Mouse (Mus musculus) large intestine, adult 2 months (tissue): ENCODE results near the gene Rpl9-ps1. TPM values are rescaled to one million over a fixed set of nuclear protein-coding genes. Genes with fewer than 3 reads are reported as not detected.

Experiments used
- DNase-seq: peaks from one replicate; pipeline ENCODE4 v3.0.0-alpha.2; 2012; ENCODE audit warnings: low read depth, low spot score
- WGBS: fragments of 180-500 bp; shearing (Covaris S2); methylation state at CpG from one replicate; pipeline ENCODE4 v1.1.7; 2018; 5-methylcytosine and 5-hydroxymethylcytosine counted together
- polyA plus RNA-seq: library from polyadenylated mRNA; depleted of rRNA; stranded (reverse); fragments of >200 nt; gene quantifications from 2 replicates; pipeline ENCODE4 v1.2.3, GENCODE M21; 2012; rRNA removed

The Rpl9-ps1 gene
- polyA plus RNA-seq = not detected in 2 replicates

GRCm38 (mm10) chr11:83645521-83645920 lies at the start of gene Rpl9-ps1:
Rpl9-ps1 (minus strand) TSS chr11:83645621.
- 92% methylated on average over 1 of the region's 1 CpGs for WGBS
- no peak for DNase-seq

DNA sequence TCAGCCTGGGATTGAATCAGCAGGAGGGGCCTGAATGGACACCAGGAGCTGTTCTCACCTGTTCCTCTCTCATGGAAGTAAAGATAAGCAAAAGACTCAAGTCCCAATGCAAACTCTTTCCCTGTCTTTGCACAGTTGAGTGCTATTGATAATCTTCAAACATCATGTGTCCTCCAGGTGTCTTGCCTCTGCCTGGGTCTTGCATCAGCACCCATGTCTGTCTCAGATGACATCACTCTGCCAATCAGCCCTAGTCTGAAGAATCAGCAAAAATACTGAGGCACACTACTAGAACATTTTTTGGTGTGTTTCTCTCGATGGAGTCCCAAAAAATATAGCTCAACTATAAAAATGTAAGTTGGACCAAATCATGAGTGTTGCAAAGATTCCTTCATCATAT lies 46.6 kb upstream of the Rpl9-ps1 start:
- DNase-seq = no peak
- 44% methylated on average over 1 of the region's 1 CpGs for WGBS

GRCm38 (mm10) chr11:83689918-83690317 lies 44.5 kb upstream of the Rpl9-ps1 start:
- WGBS = 90% methylated on average over 1 of the region's 1 CpGs

GRCm38 (mm10) chr11:83675665-83676064 lies 30.2 kb upstream of the Rpl9-ps1 start:
- no peak for DNase-seq
- WGBS = 85% methylated on average over 1 of the region's 1 CpGs

More at GRCm38 (mm10) chr11:83689918-83690317, 44.5 kb upstream of the Rpl9-ps1 start:
- DNase-seq = no peak

DNA sequence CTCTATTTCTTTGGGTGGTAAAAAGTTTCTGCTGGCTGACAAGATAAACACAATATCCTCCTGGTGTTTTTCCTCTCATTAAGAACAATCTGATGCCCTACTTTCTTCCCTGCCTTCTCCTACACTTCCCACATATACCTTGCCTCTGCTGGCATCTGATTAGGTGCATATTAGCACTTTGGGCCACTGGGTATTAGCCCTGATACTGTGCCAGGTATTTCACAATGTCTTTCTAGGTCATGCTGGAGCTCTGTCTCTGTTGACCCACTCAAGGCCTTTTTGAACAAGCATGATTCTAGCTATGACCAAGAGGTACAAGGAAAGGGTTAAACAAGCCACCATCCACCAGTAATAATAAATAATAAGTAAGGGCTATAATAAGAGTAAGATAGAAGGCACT lies 26.3 kb upstream of the Rpl9-ps1 start:
- DNase-seq = no peak

- 56% methylated on average over 5 of the region's 5 CpGs for WGBS
- DNase-seq = no peak
Measured at GRCm38 (mm10) chr11:83663532-83663931, 18.1 kb upstream of the Rpl9-ps1 start.

DNA sequence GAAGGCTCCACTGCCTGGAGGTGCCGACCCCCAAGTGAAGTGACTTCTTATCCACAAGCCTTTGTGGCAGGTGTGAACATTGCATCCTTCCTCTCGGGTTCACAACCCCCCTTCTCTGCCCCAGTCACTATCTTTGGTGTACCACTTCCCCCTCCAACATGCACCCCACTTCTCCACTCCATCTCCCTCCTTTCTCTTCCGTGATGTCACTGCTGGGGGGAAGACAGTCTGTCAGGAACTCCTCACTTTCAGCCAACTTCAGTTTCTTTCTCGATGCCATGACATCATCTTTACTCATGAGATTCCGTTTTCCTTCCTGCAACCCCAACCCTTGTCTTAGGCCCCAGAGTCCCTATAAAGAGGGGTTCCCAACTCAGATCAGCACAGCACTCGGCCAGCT lies 16.8 kb upstream of the Rpl9-ps1 start, which contains the start of gene Ccl4:
Gene Ccl4, plus strand, starts transcription at position 381 of the 400 bp plus-strand sequence.
- 71% methylated on average over 6 of the region's 6 CpGs for WGBS
- DNase-seq = no peak

- 60% methylated on average over 6 of the region's 6 CpGs for WGBS
- no peak for DNase-seq
Measured at GRCm38 (mm10) chr11:83658797-83659196, 13.4 kb upstream of the Rpl9-ps1 start.

DNA sequence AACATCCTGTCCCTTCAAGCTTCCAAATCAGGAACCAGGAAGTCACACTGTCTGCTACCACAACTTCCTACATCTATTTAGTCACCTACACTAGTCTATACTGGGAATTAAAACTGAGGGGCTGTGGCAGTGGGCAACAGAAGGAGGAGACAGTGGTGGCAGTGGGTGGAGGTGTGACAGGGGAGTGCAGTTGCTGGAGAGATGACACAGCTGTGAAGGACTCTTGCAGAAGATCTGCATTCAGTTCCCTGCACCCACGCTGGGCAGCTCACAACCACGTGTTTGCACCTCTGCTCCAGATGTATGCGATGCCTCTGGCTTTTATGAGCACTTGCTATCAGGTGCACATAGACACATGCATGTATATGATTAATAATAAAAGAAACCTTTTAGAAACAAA lies 12.1 kb upstream of the Rpl9-ps1 start:
- WGBS = 76% methylated on average over 3 of the region's 3 CpGs
- no peak for DNase-seq

DNA sequence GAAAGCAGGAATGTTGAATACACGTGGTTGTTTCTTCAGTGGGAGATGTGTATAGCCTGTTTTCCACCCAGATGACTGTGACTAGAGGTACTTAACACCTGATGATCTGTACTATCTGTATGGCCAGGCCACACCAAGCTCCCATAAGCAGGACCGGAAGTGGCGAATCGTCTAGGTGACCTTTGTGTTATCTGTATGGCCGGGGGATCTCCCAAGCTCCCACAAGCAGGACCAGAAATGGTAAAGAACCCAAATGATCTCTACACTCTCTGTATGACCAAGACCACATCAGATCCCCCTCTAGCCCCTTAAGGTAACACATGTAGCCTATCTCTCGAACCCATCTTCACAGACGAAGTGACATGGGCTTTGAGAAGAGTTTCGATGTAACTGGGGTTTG lies 9.2 kb upstream of the Rpl9-ps1 start:
- 86% methylated on average over 8 of the region's 8 CpGs for WGBS
- no peak for DNase-seq

DNA sequence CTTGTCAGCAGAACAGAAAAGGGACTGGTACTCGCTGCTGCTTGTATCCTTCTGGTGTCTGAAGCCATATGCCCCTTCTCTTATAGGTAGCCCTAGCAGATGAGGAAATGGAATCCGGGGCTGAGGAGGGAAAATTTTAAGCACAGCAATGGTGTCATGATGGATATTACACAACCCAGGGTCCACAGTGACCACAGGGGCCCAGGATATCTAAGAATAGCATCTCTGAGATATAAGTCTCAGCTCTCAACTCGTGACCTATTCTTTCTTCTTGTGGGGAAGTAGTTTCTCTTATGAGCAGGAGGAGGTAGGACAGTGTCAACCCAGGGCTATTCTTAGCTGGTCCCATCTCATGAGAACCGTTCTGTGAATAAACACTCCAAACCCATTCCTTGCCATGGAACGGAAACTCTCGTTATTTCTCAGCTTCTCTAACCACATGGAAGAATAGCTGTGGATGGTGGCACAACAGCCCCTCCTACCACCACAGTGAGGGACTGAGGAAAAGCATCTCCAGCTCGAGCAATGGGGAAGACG lies 4.0 kb upstream of the Rpl9-ps1 start, which contains the start of gene Ccl3:
Gene Ccl3, minus strand, starts transcription at position 51 of the 537 bp plus-strand sequence.
- 72% methylated on average over 8 of the region's 8 CpGs for WGBS
- DNase-seq = no peak

DNA sequence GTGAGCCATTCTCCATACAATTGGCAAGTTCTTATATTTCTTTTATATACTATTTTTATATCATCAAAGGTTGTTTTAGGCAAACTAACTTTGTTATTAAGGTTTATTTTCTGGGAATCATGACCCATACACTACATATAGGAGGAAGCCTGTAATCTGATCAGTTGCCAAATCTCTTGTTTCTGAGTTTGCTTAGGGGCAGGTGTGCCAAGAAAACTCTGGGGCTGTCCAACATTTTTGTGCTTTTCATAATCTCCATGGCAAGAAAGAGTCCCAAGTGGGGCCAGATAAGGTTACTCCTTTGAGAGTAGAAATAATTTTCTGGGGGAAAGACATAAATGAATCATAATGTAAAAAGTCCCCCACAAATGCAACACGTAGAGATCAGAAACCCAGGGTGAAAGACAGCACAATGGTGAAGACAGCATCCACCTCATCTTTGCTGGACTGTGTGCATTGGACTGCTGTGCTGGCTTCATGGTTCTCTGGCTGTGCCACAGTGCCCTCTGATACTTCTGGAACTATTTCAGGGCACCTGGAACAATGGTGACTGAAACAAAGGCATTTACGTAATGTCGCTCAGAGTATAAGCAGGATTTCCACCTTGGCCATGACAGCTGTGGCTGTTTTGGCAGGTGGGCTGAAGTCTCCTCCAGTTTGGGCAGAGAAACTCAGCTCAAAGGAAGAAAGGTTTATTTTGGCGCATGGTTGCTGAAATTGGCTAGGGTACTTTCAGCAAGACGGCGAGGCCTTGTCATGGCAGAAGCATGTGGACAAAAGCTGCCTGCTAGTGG lies 1.1 kb upstream of the Rpl9-ps1 start:
- no peak for DNase-seq
- 94% methylated on average over 6 of the region's 6 CpGs for WGBS

GRCm38 (mm10) chr11:83641216-83641615 lies 4.2 kb downstream of the Rpl9-ps1 start:
- no peak for DNase-seq
- 63% methylated on average over 2 of the region's 2 CpGs for WGBS

DNA sequence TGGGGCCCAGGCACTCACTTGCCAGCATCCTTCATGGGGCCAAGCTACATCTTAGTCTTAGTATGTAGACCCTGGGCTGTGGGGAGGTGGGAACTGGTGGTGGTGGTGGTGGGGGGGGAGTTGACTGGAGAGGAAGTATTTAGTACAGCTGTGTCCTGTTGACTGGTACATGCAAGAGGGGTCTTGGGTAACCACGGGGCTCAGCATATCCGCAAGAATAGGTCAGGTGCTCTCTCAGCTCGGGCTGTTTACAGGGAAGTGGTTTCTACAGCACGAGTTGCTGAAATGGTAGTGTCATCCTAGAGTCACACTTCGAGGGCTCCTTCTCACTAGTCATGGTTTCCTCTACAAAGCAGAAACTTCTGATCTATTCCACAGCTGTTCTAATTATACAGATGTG lies 5.3 kb downstream of the Rpl9-ps1 start:
- 68% methylated on average over 5 of the region's 5 CpGs for WGBS
- no peak for DNase-seq

- DNase-seq = no peak
- WGBS = 61% methylated on average over 3 of the region's 3 CpGs
Measured at GRCm38 (mm10) chr11:83639533-83639932, 5.9 kb downstream of the Rpl9-ps1 start.

DNA sequence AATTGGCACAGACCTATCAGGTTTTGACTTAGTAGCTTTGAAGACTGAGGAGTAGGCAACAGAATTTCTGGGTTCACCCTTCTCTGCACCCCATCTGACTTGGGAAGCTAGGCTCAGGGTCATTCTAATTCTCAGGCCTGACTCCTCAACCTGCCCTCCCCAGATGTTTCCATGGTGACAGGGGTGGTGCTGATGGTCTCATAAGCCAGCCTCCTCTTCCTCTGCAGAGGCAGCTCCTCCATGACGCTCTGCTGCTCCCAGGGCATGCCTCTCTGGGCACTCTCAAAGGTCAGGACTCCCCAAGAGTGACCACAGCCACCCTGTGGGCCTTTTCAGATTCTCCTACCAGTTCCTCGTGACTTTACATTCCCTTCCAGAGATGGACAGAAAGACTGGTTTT lies 6.5 kb downstream of the Rpl9-ps1 start:
- 60% methylated on average over 2 of the region's 2 CpGs for WGBS
- no peak for DNase-seq

DNA sequence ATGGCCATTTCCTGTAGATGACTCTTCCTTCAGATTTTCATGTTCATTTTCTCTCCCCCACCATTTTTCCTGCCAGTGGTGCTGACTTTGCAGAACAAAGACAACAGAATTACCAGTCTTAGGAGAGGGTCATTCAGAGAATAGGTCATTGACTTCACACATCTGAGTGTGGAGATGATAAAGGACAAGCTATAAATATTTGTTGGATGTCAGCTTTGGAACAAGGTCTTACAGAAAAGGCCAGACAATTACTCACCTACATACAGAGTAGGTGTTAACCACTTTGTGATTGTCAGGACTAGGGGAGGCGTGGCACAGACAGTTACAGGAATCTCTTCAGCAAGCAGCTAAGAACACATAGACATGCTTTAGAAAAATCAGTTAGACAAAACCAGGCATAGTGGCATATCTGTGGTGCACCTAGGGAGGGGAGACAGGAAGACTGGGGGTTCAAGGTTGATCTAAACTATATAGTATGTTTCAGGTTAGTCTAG lies 8.6 kb downstream of the Rpl9-ps1 start:
- DNase-seq = no peak
- 89% methylated on average over 1 of the region's 1 CpGs for WGBS

DNA sequence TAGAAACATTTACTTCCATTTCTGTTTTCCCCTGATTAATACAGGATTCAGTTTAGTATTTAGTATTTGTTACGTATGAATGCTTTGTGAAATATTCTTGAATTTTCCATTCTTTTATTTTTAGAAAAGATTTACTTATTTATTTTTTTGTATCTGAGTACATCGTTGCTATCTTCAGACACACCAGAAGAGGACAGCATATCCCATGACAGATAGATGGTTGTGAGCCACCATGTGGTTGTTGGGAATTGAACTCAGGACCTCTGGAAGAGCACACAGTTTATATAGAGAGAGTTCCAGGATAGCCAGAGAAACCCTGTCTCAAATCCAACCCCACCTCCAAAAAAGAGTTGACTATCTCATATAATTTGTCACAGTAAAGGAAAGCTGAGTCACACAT lies 10.5 kb downstream of the Rpl9-ps1 start:
- no peak for DNase-seq

DNA sequence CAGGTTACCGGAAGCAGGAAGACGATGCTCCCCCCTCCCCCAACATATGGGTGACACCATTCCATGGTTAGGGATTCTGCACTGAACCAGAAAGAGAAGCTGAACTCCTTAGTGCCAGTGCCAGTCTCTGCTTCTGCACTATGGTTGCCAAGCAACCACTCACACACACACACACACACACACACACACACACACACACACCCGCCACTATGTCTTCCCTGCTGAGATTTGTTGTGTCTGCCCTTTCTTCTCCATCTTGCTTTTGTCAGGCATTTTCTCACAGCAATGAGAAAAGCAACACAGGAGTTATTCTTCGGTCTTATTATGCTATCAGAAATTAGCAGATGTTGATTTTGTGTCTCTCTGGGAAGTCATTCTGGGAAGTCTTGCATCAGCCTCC lies 11.0 kb downstream of the Rpl9-ps1 start:
- DNase-seq = no peak
- 74% methylated on average over 4 of the region's 4 CpGs for WGBS

More for the DNA sequence above, 10.5 kb downstream of the Rpl9-ps1 start:
- WGBS = 95% methylated on average over 2 of the region's 2 CpGs

GRCm38 (mm10) chr11:83632744-83633143 lies 12.7 kb downstream of the Rpl9-ps1 start:
- WGBS = 47% methylated on average over 4 of the region's 4 CpGs
- no peak for DNase-seq

- 75% methylated on average over 2 of the region's 2 CpGs for WGBS
- no peak for DNase-seq
Measured at GRCm38 (mm10) chr11:83631065-83631464, 14.4 kb downstream of the Rpl9-ps1 start.
